Mouse (Mus musculus) stomach, embryonic 16.5 days (tissue): ENCODE data around the gene Zfp985. TPM values are rescaled to one million over a fixed set of nuclear protein-coding genes. Genes with fewer than 3 reads are reported as not detected.
"Not testable (repeated sequence)": the region's sequence is repeated elsewhere in the genome, so short reads cannot be mapped to it uniquely, and the experiment has no call there.

Source experiments
- ATAC-seq: fragments of 200-750 bp; cut with Nextera tagmentation; 2 replicates; pipeline ENCODE4 v1.8.0; 2017; ENCODE audit warnings: moderate number of reproducible peaks, moderate TSS enrichment; ENCODE audit not compliant: insufficient read depth, low FRiP score
- H3K27ac ChIP-seq: fragments of 300-500 bp; sonication (generic); 2 replicates; pipeline ENCODE4 v1.5.1; 2014; ENCODE audit warnings: low read length
- H3K27me3 ChIP-seq: fragments of 300-500 bp; sonication (generic); 2 replicates; pipeline ENCODE4 v1.6.1; 2014; ENCODE audit warnings: low read length, control low read depth, mixed read lengths; ENCODE audit not compliant: control insufficient read depth, insufficient read depth
- H3K36me3 ChIP-seq: fragments of 300-500 bp; sonication (generic); 2 replicates; pipeline ENCODE4 v1.6.1; 2014; ENCODE audit warnings: low read length; ENCODE audit not compliant: control insufficient read depth, insufficient read depth
- H3K4me1 ChIP-seq: fragments of 300-500 bp; sonication (generic); 2 replicates; pipeline ENCODE4 v1.6.1; 2014; ENCODE audit warnings: low read length, control low read depth, mixed read lengths; ENCODE audit not compliant: control insufficient read depth, insufficient read depth
- H3K4me2 ChIP-seq: fragments of 300-500 bp; sonication (generic); 2 replicates; pipeline ENCODE4 v1.6.1; 2014; ENCODE audit warnings: low read depth, low read length, mixed read lengths
- H3K4me3 ChIP-seq: fragments of 300-500 bp; sonication (generic); replicated peaks from 2 replicates; pipeline ENCODE4 v1.5.1; 2014; ENCODE audit warnings: mild to moderate bottlenecking, low read length
- H3K9ac ChIP-seq: fragments of 300-500 bp; sonication (generic); 2 replicates; pipeline ENCODE4 v1.6.1; 2014; ENCODE audit warnings: low read length
- H3K9me3 ChIP-seq: fragments of 300-500 bp; sonication (generic); replicated peaks from 2 replicates; pipeline ENCODE4 v1.6.1; 2016; ENCODE audit warnings: low read length, control low read depth; ENCODE audit not compliant: control insufficient read depth
- WGBS: fragments of 180-500 bp; shearing (Covaris S2); extraction: QIAGEN DNeasy Blood & Tissue Kit; methylation state at CpG from one replicate; pipeline ENCODE4 v1.1.7; 2014; 5-methylcytosine and 5-hydroxymethylcytosine counted together
- polyA plus RNA-seq: library from polyadenylated mRNA; unstranded; fragments of >200 nt; fragmentation: Nextera tagmentation; extraction: Ambion mirVana; gene quantifications from 2 replicates; pipeline ENCODE4 v1.2.1, GENCODE M21; 2015

The Zfp985 gene
- polyA plus RNA-seq, 1 experiment from 2014 or later, result 0.32 TPM

DNA sequence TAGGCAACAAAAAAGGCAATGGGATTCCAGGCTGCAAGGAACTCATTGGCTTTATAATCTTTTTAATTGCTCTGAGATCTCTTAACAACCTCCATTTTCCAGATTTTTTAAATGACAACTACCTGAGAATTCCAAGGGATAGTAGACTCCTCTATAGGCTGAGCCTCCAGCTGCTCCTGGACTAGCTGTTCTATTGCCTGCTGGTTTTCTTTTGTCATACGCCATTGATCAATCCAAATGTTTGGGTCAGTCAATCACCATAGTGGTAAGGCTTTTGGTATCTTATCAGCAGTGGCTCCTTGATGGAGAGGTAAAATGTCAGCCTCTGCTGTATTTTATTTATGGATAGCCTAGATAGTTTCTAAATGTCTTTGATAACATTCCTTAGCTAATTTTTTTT is 44.6 kb downstream of the Zfp985 start:
- Histone ChIP-seq H3K4me1 (no peaks in the 10 kb centered on the region), H3K4me2 (no peak overlapping the region), H3K27me3 (no peaks in the 10 kb centered on the region), H3K36me3 (no peaks in the 10 kb centered on the region), H3K4me3 (no peak overlapping the region), H3K9ac (no peak overlapping the region), H3K27ac (no peak overlapping the region), H3K9me3 (0 out of 2 replicates have a peak, but pooled peaks cover 3% of the 10 kb centered on the region)
- WGBS, result 46% methylated on average over 1 of the region's 1 CpGs
- ATAC-seq, result no peak

DNA sequence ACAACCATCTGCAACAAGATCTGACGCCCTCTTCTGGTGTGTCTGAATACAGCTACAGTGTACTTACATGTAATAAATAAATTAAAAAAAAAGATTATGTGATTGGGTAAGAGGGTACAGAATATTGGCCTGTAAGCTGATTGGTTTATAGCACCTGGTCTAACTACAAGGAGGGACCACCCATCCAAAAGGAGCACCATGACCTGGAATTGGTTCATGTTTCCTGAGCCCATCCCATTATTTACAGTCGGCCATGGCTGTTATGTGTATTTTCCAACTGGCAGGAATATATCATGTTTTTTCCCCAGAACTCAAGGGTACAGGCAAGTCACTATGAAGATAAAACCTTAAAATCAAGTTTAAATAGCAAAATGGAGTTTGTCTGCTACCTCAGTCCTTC is 45.8 kb downstream of the Zfp985 start:
- WGBS, result 53% methylated on average over 2 of the region's 2 CpGs
- no peak for ATAC-seq
- H3K36me3 ChIP-seq, result no peaks in the 10 kb centered on the region

DNA sequence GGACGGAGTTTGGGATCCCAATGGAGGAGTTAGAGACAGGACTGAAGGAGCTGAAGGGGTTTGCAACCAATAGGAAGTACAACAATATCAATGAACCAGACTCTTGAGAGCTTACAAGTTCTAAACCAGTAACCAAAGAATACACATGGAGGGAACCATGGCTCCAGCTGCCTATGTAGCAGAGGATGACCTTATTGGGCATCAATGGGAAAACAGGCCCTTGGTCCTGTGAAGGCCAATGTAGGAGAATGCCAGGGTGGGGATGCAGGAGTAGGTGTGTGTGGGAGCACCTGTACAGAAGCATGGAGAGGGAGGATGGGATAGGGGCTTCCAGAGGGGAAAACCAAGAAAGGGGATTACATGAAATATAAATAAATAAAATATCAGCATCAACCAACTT is 48.8 kb downstream of the Zfp985 start:
- H3K4me2 ChIP-seq, result no peak overlapping the region
- H3K4me3 ChIP-seq, result no peak overlapping the region
- 45% methylated on average over 1 of the region's 1 CpGs for WGBS
- no peak for ATAC-seq
- no peaks in the 10 kb centered on the region for H3K36me3 ChIP-seq
- H3K9me3 ChIP-seq, result 0 out of 2 replicates have a peak, but pooled peaks cover 14% of the 10 kb centered on the region
- no peak overlapping the region for H3K9ac ChIP-seq
- no peaks in the 10 kb centered on the region for H3K27me3 ChIP-seq
- H3K27ac ChIP-seq, result no peak overlapping the region
- H3K4me1 ChIP-seq, result no peaks in the 10 kb centered on the region

More for the DNA sequence above, 45.8 kb downstream of the Zfp985 start:
- H3K27ac ChIP-seq, result no peak overlapping the region
- no peaks in the 10 kb centered on the region for H3K4me1 ChIP-seq
- no peaks in the 10 kb centered on the region for H3K27me3 ChIP-seq
- 0 out of 2 replicates have a peak, but pooled peaks cover 3% of the 10 kb centered on the region for H3K9me3 ChIP-seq
- H3K4me2 ChIP-seq, result no peak overlapping the region
- no peak overlapping the region for H3K9ac ChIP-seq
- H3K4me3 ChIP-seq, result no peak overlapping the region

DNA sequence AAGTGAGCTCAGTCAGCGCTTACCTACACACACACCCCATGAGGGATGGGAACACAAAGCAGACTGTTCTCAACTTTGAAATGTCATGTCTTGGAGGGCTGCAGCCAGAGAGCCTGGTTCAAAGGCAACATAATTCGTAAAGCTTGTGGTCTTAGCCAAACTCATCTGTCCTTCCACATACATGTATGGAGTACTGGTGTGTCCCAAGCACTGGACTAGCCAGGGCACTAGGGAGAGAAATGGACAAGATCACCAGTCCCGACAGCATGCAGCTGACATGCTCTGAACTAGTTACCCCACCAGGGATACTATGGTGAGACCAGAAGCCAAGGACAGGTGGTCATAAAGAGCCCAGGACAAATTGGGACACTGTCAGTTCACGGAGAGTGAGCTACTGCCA is 50.7 kb downstream of the Zfp985 start:
- no peak overlapping the region for H3K4me3 ChIP-seq
- no peaks in the 10 kb centered on the region for H3K27me3 ChIP-seq
- no peaks in the 10 kb centered on the region for H3K4me1 ChIP-seq
- H3K9me3 ChIP-seq, result 0 out of 2 replicates have a peak, but pooled peaks cover 11% of the 10 kb centered on the region
- no peak overlapping the region for H3K9ac ChIP-seq
- H3K27ac ChIP-seq, result no peak overlapping the region
- H3K4me2 ChIP-seq, result no peak overlapping the region
- WGBS, result 80% methylated on average over 4 of the region's 4 CpGs
- no peak for ATAC-seq
- H3K36me3 ChIP-seq, result no peaks in the 10 kb centered on the region

DNA sequence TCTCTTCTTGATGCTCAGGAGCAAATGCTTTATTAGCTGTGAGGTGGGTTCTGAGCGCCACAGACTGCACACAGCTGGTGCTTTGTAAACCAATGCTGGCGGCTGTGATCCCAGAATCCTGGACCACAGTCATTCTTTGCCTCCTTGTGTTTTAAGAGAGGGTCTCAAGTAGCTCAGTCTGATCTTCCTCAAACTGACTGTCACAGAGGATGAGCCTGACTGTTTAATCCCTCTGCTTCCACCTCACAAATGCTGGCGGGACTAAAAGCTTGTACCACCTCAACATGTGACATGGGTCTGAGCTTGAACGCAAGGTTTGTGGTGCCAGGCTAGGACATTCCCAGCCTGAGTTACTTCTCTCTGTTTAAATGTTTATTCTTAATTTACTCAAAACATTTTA is 52.4 kb downstream of the Zfp985 start:
- no peak for ATAC-seq
- Histone ChIP-seq H3K27ac (no peak overlapping the region), H3K27me3 (no peaks in the 10 kb centered on the region), H3K4me3 (no peak overlapping the region), H3K36me3 (no peaks in the 10 kb centered on the region), H3K9ac (no peak overlapping the region), H3K4me1 (no peaks in the 10 kb centered on the region), H3K4me2 (no peak overlapping the region), H3K9me3 (0 out of 2 replicates have a peak, but pooled peaks cover 11% of the 10 kb centered on the region)
- 77% methylated on average over 4 of the region's 4 CpGs for WGBS

DNA sequence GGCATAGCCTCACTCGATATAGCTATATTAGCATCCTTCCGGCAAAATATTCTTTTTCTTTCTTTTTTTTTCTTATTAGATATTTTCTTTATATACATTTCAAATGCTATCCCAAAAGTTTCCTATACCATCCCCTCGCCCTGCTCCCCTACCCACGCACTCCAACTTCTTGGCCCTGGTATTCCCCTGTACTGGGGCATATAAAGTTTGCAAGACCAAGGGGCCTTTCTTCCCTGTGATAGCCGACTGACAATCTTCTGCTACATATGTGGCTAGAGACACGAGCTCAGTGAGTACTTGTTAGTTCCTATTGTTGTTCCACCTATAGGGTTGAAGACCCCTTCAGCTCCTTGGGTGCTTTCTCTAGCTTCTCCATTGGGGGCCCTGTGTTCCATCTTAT is 53.4 kb downstream of the Zfp985 start:
- not testable (repeated sequence) for H3K4me2 ChIP-seq, H3K9ac ChIP-seq, H3K27ac ChIP-seq, H3K36me3 ChIP-seq, H3K4me1 ChIP-seq, H3K4me3 ChIP-seq, H3K27me3 ChIP-seq, ATAC-seq
- 83% methylated on average over 6 of the region's 6 CpGs for WGBS
- 0 out of 2 replicates have a peak, but pooled peaks cover 11% of the 10 kb centered on the region for H3K9me3 ChIP-seq

DNA sequence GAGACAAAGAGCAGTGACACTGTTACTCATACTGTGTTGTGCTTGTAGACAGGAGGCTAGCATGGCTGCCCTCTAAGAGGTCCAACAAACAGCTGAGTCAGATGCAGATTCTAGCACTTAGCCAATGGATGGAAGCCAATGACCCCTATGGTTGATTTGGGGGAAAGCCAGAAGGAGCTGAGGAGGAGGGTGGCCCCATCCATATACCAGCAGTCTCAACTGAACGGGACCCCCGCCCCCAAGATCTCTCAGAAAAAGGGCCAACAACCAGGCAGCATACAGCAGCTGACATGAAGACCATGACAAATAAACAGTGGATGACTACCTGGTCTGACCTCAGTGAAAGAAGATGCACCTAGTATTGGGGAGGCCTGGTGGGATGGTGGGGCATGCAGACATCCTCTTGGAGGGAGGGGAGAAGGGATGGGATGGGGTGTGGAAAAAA is 80.8 kb downstream of the Zfp985 start:
- not testable (repeated sequence) for H3K27me3 ChIP-seq, H3K4me3 ChIP-seq, H3K4me2 ChIP-seq, H3K9ac ChIP-seq, H3K36me3 ChIP-seq, H3K27ac ChIP-seq, H3K9me3 ChIP-seq, H3K4me1 ChIP-seq
- WGBS, result no CpG with 5 or more reads among the region's 2 CpGs
- ATAC-seq, result peak; percentile 66

Other genes with a start within 250 kb of the Zfp985 start
- 0.18 TPM in 1 of 2 replicates, not detected in the other for gene Zfp988, start 247.6 kb upstream of the Zfp985 start, polyA plus RNA-seq
- gene Zfp978, start 192.0 kb upstream of the Zfp985 start, polyA plus RNA-seq, result not detected in 2 replicates
- gene Zfp982, start 60.9 kb upstream of the Zfp985 start, polyA plus RNA-seq, result 3.9 and 4.8 TPM in 2 replicates
- 0.20 and 0.25 TPM in 2 replicates for gene Gm16503, start 13.1 kb upstream of the Zfp985 start, polyA plus RNA-seq
- 2.0 and 2.6 TPM in 2 replicates for gene Zfp979, start 89.2 kb downstream of the Zfp985 start, polyA plus RNA-seq
- not detected in 2 replicates for gene Zfp534, start 149.3 kb downstream of the Zfp985 start, polyA plus RNA-seq